Mouse (Mus musculus): ENCODE results near the gene Rere.

Gene Rere

GRCm38 (mm10) chr4:150441931-150442330, 160.5 kb downstream of the Rere start:
- DNase-seq, result no peak

DNA sequence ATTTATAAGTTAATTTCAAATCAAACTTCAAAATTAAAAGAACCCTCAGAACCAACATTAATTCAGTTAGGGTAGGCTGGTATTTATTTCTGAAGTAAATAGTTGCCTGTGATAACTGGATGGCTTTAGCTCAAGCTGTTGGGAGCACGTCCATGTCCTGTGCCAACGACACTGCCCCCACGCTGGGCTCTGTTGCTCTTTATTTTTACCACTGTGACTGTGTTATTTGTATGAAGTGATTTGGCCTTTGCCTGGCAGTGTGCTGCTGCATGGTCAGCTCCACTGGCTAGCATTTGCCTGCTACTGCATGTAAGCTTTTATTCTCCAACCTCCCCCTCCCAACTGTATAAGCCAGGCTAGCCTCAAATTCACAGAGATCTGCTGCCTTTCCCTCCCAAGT, 162.6 kb downstream of the Rere start:
- DNase-seq, result peak; percentile 56

GRCm38 (mm10) chr4:150446617-150447016, 165.2 kb downstream of the Rere start:
- DNase-seq, result no peak

DNA sequence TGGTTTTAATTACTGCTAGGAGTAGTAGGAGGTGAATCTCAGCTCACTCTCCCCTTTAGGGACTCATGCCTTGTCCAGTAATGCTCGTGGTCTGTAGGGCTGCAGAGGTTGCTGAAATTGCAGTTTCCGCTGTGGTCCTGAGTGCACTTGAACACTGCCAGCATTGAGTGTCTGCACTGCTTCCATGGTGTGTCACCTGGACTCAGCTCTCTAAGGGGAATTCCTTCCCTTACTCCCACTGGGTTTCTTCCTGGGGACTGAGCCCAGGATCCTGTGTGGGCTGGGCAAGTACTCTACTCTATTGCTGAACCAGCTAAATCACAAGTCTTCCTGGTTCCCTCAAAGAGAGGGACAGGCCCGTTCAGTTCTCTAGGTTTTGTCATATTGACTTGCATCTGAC, 166.1 kb downstream of the Rere start:
- DNase-seq, result no peak

DNA sequence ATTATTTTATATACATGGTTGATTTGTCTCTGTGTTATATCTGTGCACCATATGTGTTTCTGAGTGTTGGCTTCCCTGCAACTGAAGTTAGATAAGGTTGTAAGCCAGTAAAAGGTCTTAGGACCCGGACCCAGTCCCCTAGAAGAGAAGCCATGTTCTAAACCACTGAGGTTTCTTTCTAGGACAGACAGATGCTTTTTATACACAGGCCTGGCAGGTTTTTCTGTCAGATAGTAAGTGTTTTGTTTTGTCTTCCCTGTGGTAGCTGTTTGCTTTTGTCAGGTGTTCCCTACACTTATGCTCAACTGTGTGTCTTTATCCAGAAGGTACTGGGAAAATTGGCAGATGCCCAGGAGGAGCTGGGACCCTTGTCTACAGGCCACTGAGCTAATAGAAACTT, 167.0 kb downstream of the Rere start:
- DNase-seq, result no peak

DNA sequence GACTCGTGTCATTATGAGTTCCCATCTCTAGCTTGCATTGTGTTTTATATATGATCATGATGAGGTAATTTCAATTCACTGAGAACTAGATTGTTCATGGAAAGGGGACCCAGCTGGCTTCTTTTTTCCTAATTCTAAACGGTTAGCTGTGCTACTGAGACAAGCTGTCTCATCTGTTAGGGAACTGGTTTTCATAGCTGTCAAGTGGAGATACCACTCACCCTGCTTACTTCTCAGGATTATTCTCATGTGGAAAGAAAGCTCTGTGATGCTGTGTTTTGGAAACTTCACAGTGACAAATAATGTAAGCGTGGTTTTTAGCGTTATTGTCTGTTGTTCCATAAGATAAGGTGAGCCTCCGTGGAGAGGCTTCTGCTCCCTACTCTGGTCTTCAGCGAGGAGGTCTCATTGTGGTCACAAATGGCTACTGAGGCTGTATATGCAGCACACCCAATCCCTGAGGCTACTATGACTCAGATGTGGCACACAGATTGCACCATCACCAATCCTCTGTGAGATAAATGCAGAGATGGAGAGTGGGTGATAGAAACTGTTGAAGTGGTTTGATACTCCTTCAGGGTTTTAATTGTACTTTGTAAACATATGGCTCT, 168.7 kb downstream of the Rere start:
- no peak for DNase-seq

- DNase-seq, result no peak
Measured at GRCm38 (mm10) chr4:150452155-150452847, 170.9 kb downstream of the Rere start.

DNA sequence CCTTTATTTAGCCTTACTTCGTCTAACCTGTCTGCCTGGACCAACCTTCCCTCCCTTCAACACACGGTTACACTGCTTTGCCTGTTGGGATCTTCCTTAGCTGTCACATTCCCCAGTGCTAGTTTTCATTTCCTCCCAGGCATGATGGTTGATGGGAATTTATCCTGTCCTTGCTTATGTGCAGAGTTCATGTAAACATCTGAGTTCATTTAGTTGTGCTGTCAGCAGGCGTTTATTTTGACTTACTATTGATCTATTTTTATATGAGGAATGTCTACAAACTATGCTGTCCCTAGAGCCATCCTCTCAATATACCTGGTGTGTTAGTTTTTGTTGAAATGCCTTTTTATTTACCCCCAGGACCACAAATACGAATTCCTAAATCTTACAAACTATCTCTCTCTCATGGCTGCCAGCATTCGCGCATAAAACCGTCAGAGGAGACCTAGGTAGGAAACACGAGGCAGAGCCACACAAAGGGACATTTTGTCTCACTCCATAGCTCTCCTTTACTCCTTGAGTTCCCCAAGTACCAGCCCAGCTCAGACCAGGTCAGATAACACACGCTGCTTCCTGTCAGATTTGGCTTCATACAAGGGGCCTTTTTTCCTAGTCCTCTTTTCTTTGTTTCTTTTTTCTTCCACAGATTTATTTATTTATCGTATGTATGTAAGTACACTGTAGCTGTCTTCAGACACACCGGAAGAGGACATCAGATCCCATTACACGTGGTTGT, 173.3 kb downstream of the Rere start:
- no peak for DNase-seq

GRCm38 (mm10) chr4:150455750-150456149, 174.3 kb downstream of the Rere start:
- no peak for DNase-seq

GRCm38 (mm10) chr4:150456452-150456851, 175.0 kb downstream of the Rere start:
- no peak for DNase-seq

DNA sequence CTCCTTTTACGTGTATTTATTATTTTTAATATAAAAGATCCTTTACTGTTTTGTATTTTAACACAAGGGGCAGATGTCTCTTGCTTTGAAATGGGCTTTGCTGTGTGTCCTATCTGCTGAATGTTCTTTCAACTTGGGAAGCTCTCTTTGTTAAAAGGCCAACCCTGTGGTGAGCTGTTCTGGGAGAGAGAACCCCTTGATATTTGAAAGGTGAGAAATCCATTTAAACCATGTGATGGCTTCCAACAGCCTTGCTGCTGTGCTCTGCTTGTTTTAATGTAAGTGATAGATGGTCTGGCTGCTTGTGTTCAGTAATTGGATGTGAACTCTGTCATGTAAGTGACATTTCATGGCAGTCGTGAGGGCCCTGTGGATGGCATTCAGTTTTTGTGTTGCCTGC, 175.4 kb downstream of the Rere start:
- no peak for DNase-seq

DNA sequence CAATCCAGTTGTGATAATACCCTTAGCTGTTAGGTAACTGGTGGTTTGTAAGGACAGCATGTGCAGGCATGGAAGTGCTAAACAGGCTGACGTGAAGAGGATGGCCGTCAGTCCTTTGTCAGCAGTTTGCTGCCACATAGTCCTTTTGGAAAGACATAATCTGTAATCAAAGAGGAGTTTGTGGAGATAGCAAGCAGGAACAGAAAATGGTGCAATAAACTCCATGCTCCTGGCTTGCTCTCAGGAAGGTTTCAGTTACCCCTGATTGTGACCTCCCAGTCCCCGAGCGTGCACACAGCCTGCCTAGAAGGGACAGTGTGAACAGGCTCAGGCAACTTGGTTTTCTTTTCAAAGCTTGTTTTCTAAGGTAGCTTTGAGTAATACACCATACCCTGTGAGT, 175.9 kb downstream of the Rere start:
- DNase-seq, result no peak

- no peak for DNase-seq
Measured at GRCm38 (mm10) chr4:150457771-150458170, 176.3 kb downstream of the Rere start.

GRCm38 (mm10) chr4:150459022-150459794, 177.8 kb downstream of the Rere start:
- DNase-seq, result no peak

DNA sequence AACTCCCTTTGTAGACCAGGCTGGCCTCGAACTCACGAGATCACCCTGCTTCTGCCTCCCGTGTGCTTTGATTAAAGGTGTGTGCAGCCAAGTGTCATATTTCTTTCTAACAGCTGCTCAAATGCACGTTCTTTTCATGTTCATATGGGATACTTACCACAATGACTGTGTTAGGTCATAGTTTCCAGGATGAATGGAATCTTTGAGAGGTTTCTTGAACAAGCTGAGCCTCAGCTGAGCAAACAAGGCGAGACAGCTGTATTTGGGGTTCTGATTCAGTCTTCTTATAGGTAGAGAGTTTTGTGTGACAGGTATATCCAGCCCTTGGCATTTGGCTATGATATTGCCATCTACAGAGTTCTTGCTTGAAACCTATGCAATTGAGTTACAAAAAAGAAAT, 179.0 kb downstream of the Rere start:
- DNase-seq, result no peak

GRCm38 (mm10) chr4:150461011-150461410, 179.6 kb downstream of the Rere start:
- DNase-seq, result no peak

- no peak for DNase-seq
Measured at GRCm38 (mm10) chr4:150461427-150462189, 180.2 kb downstream of the Rere start.

- peak; percentile 52 for DNase-seq
Measured at GRCm38 (mm10) chr4:150462367-150462766, 180.9 kb downstream of the Rere start.

DNA sequence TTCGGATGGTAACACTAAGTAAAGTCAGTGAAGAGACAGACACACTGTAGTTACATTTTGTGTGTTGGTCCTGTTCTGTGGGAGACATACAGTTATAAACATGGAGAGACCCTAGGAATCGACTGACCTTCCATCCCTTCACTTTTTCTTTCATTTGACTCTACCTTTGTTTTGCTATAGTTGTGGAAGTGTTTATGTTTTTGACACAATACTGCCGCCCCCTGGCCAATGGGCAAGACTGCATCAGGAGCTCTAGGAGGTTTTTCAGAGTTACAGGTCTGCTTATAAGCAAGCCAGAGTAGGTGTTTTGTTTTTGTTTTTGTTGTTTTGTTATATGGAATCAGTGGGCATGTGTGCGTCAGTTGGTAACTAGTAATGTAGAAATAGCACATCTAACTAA, 184.3 kb downstream of the Rere start:
- peak; percentile 71 for DNase-seq

DNA sequence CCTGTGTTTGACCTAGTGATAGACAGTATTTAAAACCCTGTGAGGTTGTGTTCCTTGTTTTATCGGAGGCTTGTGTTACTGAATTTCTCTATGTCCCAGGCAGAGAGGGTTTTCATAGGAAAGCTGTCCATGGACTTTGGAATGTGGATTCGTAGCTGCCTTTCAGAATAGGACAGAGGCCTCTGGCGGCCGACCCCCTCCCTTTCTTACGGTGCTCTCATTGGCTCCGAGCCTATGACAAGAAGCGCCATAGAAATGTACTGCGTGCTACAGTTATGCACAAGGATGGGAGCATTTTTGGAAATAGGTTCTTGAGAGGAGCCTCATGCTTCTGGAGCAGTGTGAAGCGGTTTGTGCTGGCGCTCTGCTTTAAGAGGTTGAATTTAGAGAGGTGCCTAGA, 187.8 kb downstream of the Rere start:
- DNase-seq, result no peak

DNA sequence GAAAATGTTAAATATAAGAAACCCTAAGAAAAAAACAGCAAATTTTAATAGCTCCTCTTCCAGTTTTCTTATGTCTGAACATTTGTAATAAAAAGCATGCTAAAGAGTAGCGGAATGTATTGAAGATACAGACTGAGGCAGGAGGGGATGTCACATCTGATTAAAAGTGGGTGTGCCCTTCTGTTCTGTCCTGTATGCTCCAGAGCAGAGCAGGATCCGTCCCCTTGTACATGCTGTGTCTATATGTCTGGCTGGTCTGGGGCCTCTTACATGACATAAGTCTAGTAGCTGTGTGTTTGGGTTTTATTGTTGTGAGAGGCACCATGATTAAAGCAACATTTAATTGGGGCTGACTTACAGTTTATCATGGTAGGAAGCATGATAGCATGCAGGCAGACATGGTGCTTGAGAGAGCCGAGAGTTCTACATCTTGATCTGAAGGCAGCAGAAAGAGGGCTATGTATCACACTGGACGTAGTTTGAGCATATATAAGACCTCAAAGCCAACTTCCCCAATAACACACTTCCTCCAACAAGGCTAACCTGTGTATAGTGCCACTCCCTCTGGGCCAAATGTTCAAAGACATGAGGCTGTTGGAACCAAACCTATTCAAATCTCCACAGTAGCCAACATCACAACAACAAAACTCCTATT, 189.4 kb downstream of the Rere start:
- no peak for DNase-seq

All from cerebellum, adult 9-11 months (tissue).